Mouse (Mus musculus) intestine, postnatal 0 days (tissue): ENCODE data around the gene Mphosph9. TPM values are rescaled to one million over a fixed set of nuclear protein-coding genes. Genes with fewer than 3 reads are reported as not detected.

Experiments used
- ATAC-seq: fragments of 200-750 bp; cut with Nextera tagmentation; 2 replicates; pipeline ENCODE4 v1.8.0; 2017; ENCODE audit warnings: mild to moderate bottlenecking, moderate TSS enrichment, moderate library complexity
- H3K27ac ChIP-seq: fragments of 300-500 bp; sonication (generic); 2 replicates; pipeline ENCODE4 v1.5.1; 2014; ENCODE audit warnings: mild to moderate bottlenecking, low read depth, low read length, moderate library complexity
- H3K27me3 ChIP-seq: fragments of 300-500 bp; sonication (generic); replicated peaks from 2 replicates; pipeline ENCODE4 v1.6.1; 2014; ENCODE audit warnings: low read length, mixed read lengths; ENCODE audit not compliant: control insufficient read depth, insufficient read depth
- H3K36me3 ChIP-seq: fragments of 300-500 bp; sonication (generic); 2 replicates; pipeline ENCODE4 v1.6.1; 2014; ENCODE audit warnings: mild to moderate bottlenecking, moderate library complexity; ENCODE audit not compliant: control insufficient read depth, insufficient read depth
- H3K4me1 ChIP-seq: fragments of 300-500 bp; sonication (generic); replicated peaks from 2 replicates; pipeline ENCODE4 v1.6.1; 2014; ENCODE audit warnings: antibody characterized with exemption, low read length, mixed read lengths; ENCODE audit not compliant: control insufficient read depth, insufficient read depth
- H3K4me2 ChIP-seq: fragments of 300-500 bp; sonication (generic); replicated peaks from 2 replicates; pipeline ENCODE4 v1.6.1; 2014; ENCODE audit warnings: low read depth, mild to moderate bottlenecking, moderate library complexity
- H3K4me3 ChIP-seq: fragments of 300-500 bp; sonication (generic); 2 replicates; pipeline ENCODE4 v1.5.1; 2014; ENCODE audit warnings: low read depth, low read length
- H3K9ac ChIP-seq: fragments of 300-500 bp; sonication (generic); 2 replicates; pipeline ENCODE4 v1.6.1; 2014; ENCODE audit warnings: mild to moderate bottlenecking, low read depth, low read length
- H3K9me3 ChIP-seq: fragments of 300-500 bp; sonication (generic); 2 replicates; pipeline ENCODE4 v1.6.1; 2016; ENCODE audit warnings: mixed run types; ENCODE audit not compliant: control insufficient read depth
- CTCF ChIP-seq: sonication (generic); IDR thresholded peaks from 2 replicates; pipeline ENCODE4 v1.5.1; 2016; ENCODE audit warnings: low read depth, mild to moderate bottlenecking, control low read depth, antibody characterized with exemption, moderate library complexity
- WGBS: fragments of 180-500 bp; shearing (Covaris S2); extraction: QIAGEN DNeasy Blood & Tissue Kit; methylation state at CpG from one replicate; pipeline ENCODE4 v1.1.7; 2014; 5-methylcytosine and 5-hydroxymethylcytosine counted together
- polyA plus RNA-seq: library from polyadenylated mRNA; unstranded; fragments of >200 nt; fragmentation: Nextera tagmentation; extraction: Ambion mirVana; gene quantifications from 2 replicates; pipeline ENCODE4 v1.2.1, GENCODE M21; 2015

Gene Mphosph9
- polyA plus RNA-seq, 1 experiment from 2014 or later, result 2.6 TPM

DNA sequence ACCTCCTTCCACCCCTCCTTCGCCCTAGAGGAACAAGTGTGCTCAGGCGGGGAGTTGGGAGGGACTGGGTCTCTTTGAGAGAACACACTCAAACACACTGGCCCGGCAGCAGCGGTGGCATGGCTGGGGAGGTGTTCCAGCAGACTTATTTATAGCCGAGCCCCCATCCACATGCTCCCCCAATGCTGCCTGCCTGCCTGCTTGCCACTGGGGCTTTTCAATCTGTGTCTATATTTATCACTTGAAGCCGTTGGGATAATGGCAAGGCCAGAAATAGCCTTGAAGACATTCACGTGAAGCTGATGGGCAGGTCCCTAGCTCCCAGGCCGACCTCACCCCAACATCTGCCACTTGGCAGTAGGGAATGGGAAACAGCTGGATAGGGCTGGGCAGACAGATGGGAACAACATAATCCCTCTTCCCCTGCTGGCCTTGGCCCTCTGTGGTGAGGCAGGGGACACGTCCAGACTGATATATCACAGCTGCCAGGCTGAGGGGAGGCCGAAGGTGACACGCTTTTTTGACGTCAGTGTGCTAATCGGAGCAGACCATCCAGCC lies 121.2 kb downstream of the Mphosph9 start:
- no peak for TF ChIP-seq CTCF
- no peak for ATAC-seq
- Histone ChIP-seq H3K4me2 (no peak overlapping the region), H3K36me3 (no peaks in the 10 kb centered on the region), H3K9me3 (no peaks in the 10 kb centered on the region), H3K27me3 (no peaks in the 10 kb centered on the region), H3K4me1 (0 out of 2 replicates have a peak, but pooled peaks cover 6% of the 10 kb centered on the region), H3K27ac (no peak overlapping the region), H3K9ac (no peak overlapping the region), H3K4me3 (no peak overlapping the region)
- 62% methylated on average over 13 of the region's 13 CpGs for WGBS

- H3K27ac ChIP-seq, result no peak overlapping the region
- no peak overlapping the region for H3K4me2 ChIP-seq
- ATAC-seq, result no peak
- WGBS, result 47% methylated on average over 5 of the region's 5 CpGs
- no peak overlapping the region for H3K9ac ChIP-seq
- H3K4me1 ChIP-seq, result 0 out of 2 replicates have a peak, but pooled peaks cover 6% of the 10 kb centered on the region
- no peaks in the 10 kb centered on the region for H3K27me3 ChIP-seq
- TF ChIP-seq CTCF, result no peak
- H3K4me3 ChIP-seq, result no peak overlapping the region
- H3K9me3 ChIP-seq, result no peaks in the 10 kb centered on the region
- H3K36me3 ChIP-seq, result no peaks in the 10 kb centered on the region
Measured at GRCm38 (mm10) chr5:124205809-124206380, 121.9 kb downstream of the Mphosph9 start.

GRCm38 (mm10) chr5:124205211-124205610 lies 122.6 kb downstream of the Mphosph9 start:
- TF ChIP-seq CTCF, result no peak
- 0 out of 2 replicates have a peak, but pooled peaks cover 6% of the 10 kb centered on the region for H3K4me1 ChIP-seq
- H3K27me3 ChIP-seq, result no peaks in the 10 kb centered on the region

GRCm38 (mm10) chr5:124204127-124204794 lies 123.5 kb downstream of the Mphosph9 start:
- TF ChIP-seq CTCF, result no peak
- Histone ChIP-seq H3K4me3 (no peak overlapping the region), H3K27ac (no peak overlapping the region), H3K4me2 (no peak overlapping the region), H3K36me3 (no peaks in the 10 kb centered on the region), H3K9me3 (no peaks in the 10 kb centered on the region), H3K27me3 (no peaks in the 10 kb centered on the region), H3K9ac (no peak overlapping the region), H3K4me1 (peaks cover 13% of the 10 kb centered on the region)
- ATAC-seq, result no peak
- WGBS, result 85% methylated on average over 9 of the region's 9 CpGs

More at GRCm38 (mm10) chr5:124205211-124205610, 122.6 kb downstream of the Mphosph9 start:
- Histone ChIP-seq H3K36me3 (no peaks in the 10 kb centered on the region), H3K9me3 (no peaks in the 10 kb centered on the region), H3K4me3 (no peak overlapping the region), H3K27ac (no peak overlapping the region), H3K9ac (no peak overlapping the region), H3K4me2 (no peak overlapping the region)
- 75% methylated on average over 9 of the region's 9 CpGs for WGBS
- ATAC-seq, result no peak

DNA sequence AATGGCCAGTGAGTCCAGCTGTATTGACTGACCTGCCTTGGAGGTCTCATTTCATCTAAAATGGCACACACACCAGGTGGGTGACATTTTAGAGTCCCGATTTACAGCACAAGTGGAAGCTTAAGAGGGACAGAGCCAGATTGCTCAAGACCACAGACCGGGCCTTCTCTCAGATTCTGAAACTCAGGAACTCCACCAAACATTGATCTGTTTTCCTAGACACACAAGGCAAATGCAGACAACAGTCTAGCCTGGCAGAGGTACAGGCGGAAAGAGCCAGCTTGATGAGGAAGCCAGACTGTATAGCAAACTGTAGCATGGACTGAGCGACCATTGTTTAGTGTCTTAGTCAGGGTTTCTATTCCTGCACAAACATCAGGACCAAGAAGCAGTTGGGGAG lies 124.5 kb downstream of the Mphosph9 start:
- Histone ChIP-seq H3K27ac (no peak overlapping the region), H3K27me3 (no peaks in the 10 kb centered on the region), H3K9ac (no peak overlapping the region), H3K4me2 (no peak overlapping the region), H3K36me3 (no peaks in the 10 kb centered on the region), H3K4me1 (peaks cover 23% of the 10 kb centered on the region), H3K9me3 (no peaks in the 10 kb centered on the region), H3K4me3 (no peak overlapping the region)
- WGBS, result 80% methylated on average over 4 of the region's 4 CpGs
- no peak for ATAC-seq
- no peak for TF ChIP-seq CTCF

DNA sequence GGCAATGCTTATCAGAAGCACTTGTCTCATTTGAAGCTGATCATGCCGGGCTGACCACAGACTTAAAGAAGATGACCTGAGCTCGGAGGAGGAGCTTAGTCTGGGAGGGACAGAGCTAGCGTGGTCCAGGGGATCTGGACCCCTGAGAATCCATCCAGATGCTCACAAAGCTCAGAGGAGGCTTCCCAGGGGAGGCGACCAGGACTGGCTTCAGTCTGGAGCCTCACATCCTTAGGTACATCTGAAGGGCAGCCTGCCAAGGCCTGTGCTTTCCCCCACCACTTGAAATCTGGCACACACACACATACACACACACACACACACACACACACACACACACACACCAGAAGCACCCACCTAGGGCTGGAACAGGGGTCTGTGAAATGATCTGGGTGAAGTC lies 125.7 kb downstream of the Mphosph9 start:
- no peak overlapping the region for H3K4me3 ChIP-seq
- WGBS, result 54% methylated on average over 4 of the region's 4 CpGs
- H3K36me3 ChIP-seq, result no peaks in the 10 kb centered on the region
- H3K9ac ChIP-seq, result no peak overlapping the region
- no peaks in the 10 kb centered on the region for H3K9me3 ChIP-seq
- no peak for ATAC-seq
- no peaks in the 10 kb centered on the region for H3K27me3 ChIP-seq
- TF ChIP-seq CTCF, result no peak
- H3K4me1 ChIP-seq, result peaks cover 23% of the 10 kb centered on the region
- no peak overlapping the region for H3K4me2 ChIP-seq
- H3K27ac ChIP-seq, result no peak overlapping the region
